Comparison of ENCODE assay signal across 8 mouse cellular contexts in the genomic region with DNA sequence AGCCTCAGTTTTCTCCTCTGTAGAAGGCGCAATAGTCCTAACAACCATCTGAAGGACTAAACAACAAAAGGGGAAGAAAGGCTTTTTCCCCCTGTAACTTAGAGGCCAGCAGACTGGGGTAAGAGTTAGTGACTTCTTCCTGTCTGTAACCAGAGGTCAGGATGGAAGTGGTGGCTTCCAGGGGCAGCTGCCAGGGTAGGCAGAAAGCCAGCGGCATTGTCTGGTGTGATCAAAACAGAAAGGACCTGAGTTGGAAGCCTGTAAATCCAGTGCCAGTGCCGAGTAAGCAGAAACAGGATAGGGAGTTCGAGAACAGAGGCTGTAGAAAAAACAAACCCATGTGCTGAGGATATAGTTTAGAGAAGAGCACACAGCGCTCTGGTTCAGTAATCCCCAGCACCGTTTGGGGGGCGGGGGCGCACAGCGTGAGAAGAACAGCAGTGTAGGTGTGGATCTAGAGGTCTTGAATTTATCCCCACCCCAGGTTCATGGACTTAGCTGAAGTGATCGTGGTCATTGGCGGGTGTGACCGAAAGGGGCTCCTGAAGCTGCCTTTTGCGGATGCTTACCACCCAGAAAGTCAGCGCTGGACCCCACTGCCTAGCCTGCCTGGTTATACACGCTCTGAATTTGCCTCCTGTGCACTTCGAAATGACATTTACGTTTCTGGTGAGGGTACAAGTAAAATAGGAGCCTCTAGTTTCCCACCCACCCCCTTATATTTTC. TPM values are rescaled to one million over a fixed set of nuclear protein-coding genes. Genes with fewer than 3 reads are reported as not detected.
DNase-seq lines count a peak whose midpoint lies in the region; ATAC-seq and TF ChIP-seq lines count a peak whose summit lies in the region.

No protein-coding gene starts in this region.

- no peaks in the 10 kb centered on the region for H3K9me3 ChIP-seq in heart, embryonic 11.5 days (replicated peaks; ENCODE audit: control insufficient read depth, low read length)
- no peaks in the 10 kb centered on the region for H3K9me3 ChIP-seq in midbrain, postnatal 0 days (ENCODE audit: low read length)
- no peaks in the 10 kb centered on the region for H3K9me3 ChIP-seq in midbrain, embryonic 10.5 days (replicated peaks)
- no peaks in the 10 kb centered on the region for H3K9me3 ChIP-seq in stomach, embryonic 16.5 days (replicated peaks; ENCODE audit: control insufficient read depth, low read length)

- WGBS in heart, embryonic 11.5 days (ENCODE audit: insufficient replicate concordance), result 77% methylated on average over 17 of the region's 17 CpGs
- WGBS in midbrain, postnatal 0 days, result 78% methylated on average over 17 of the region's 17 CpGs
- WGBS in midbrain, embryonic 10.5 days, result 87% methylated on average over 17 of the region's 17 CpGs
- WGBS in stomach, embryonic 16.5 days, result 77% methylated on average over 17 of the region's 17 CpGs

- H3K9ac ChIP-seq in heart, embryonic 11.5 days (ENCODE audit: low read depth, low read length), result no peak overlapping the region
- no peak overlapping the region for H3K9ac ChIP-seq in midbrain, postnatal 0 days (replicated peaks; ENCODE audit: low read length, poor library complexity, severe bottlenecking)
- H3K9ac ChIP-seq in stomach, embryonic 16.5 days (ENCODE audit: low read length), result no peak overlapping the region

- peaks cover 10% of the 10 kb centered on the region for H3K36me3 ChIP-seq in heart, embryonic 11.5 days (ENCODE audit: control insufficient read depth, insufficient read depth, low read length)
- H3K36me3 ChIP-seq in midbrain, postnatal 0 days (ENCODE audit: insufficient read depth, low read length), result peaks cover 11% of the 10 kb centered on the region
- H3K36me3 ChIP-seq in midbrain, embryonic 10.5 days, result peaks cover 44% of the 10 kb centered on the region
- H3K36me3 ChIP-seq in stomach, embryonic 16.5 days (ENCODE audit: control insufficient read depth, insufficient read depth, low read length), result peaks cover 4% of the 10 kb centered on the region; the same call in 1 of the 2 replicates

- no peaks in the 10 kb centered on the region for H3K27me3 ChIP-seq in heart, embryonic 11.5 days (ENCODE audit: control insufficient read depth, insufficient read depth, low read length)
- no peaks in the 10 kb centered on the region for H3K27me3 ChIP-seq in midbrain, postnatal 0 days (ENCODE audit: insufficient read depth, low read length)
- peaks cover 56% of the 10 kb centered on the region for H3K27me3 ChIP-seq in midbrain, embryonic 10.5 days (ENCODE audit: low read depth, poor library complexity, severe bottlenecking)
- H3K27me3 ChIP-seq in stomach, embryonic 16.5 days (ENCODE audit: control insufficient read depth, insufficient read depth, low read length), result no peaks in the 10 kb centered on the region

- H3K4me2 ChIP-seq in heart, embryonic 11.5 days, result no peak overlapping the region
- H3K4me2 ChIP-seq in midbrain, postnatal 0 days (ENCODE audit: low read depth, low read length, poor library complexity, severe bottlenecking), result no peak overlapping the region
- no peak overlapping the region for H3K4me2 ChIP-seq in stomach, embryonic 16.5 days (ENCODE audit: low read depth, low read length)

- H3K4me3 ChIP-seq in heart, embryonic 11.5 days (ENCODE audit: low read depth, low read length), result no peak overlapping the region
- H3K4me3 ChIP-seq in midbrain, postnatal 0 days (ENCODE audit: low read depth, low read length), result 0 out of 2 replicates have a peak overlapping the region, but pooled peaks have one; percentile 51
- no peak overlapping the region for H3K4me3 ChIP-seq in midbrain, embryonic 10.5 days
- no peak overlapping the region for H3K4me3 ChIP-seq in stomach, embryonic 16.5 days (replicated peaks; ENCODE audit: low read length)

- ATAC-seq in heart, embryonic 11.5 days (replicated peaks; ENCODE audit: insufficient number of reproducible peaks, low FRiP score, low TSS enrichment), result no peak
- ATAC-seq in midbrain, postnatal 0 days (ENCODE audit: low FRiP score), result no peak
- no peak for ATAC-seq in stomach, embryonic 16.5 days (ENCODE audit: insufficient read depth, low FRiP score)

- no peak overlapping the region for H3K27ac ChIP-seq in heart, embryonic 11.5 days (ENCODE audit: low read depth, low read length)
- peak overlapping the region; percentile 92; the same call in 1 of the 2 replicates for H3K27ac ChIP-seq in midbrain, postnatal 0 days (ENCODE audit: low read depth, low read length)
- H3K27ac ChIP-seq in midbrain, embryonic 10.5 days (replicated peaks), result no peak overlapping the region
- H3K27ac ChIP-seq in stomach, embryonic 16.5 days (ENCODE audit: low read length), result peak overlapping the region; percentile 90; the same call in 1 of the 2 replicates

- TF ChIP-seq CTCF in midbrain, postnatal 0 days (IDR thresholded peaks at IDR 0.05), result no peak

- H3K4me1 ChIP-seq in heart, embryonic 11.5 days (ENCODE audit: control insufficient read depth, insufficient read depth, low read length), result peaks cover 40% of the 10 kb centered on the region
- peaks cover 11% of the 10 kb centered on the region; the same call in 1 of the 2 replicates for H3K4me1 ChIP-seq in midbrain, postnatal 0 days (ENCODE audit: insufficient read depth, low read length)
- peaks cover 64% of the 10 kb centered on the region for H3K4me1 ChIP-seq in midbrain, embryonic 10.5 days
- H3K4me1 ChIP-seq in stomach, embryonic 16.5 days (ENCODE audit: control insufficient read depth, insufficient read depth, low read length), result peaks cover 26% of the 10 kb centered on the region

- peak; percentile 95 for DNase-seq in heart, adult 11 months
- DNase-seq in midbrain, postnatal 0 days (ENCODE audit: low spot score), result no peak
- no peak for DNase-seq in midbrain, embryonic 10.5 days (ENCODE audit: low spot score)
- peak; percentile 59 to 60 for DNase-seq in kidney, postnatal 25 days
- no peak for DNase-seq in left cerebral cortex, adult 9 months (ENCODE audit: low spot score in 2 of 2)
- no peak for DNase-seq in embryo, embryonic 10.5 days (ENCODE audit: low spot score)

RNA-seq across cellular contexts. Expression of gene Klhl35, which starts 4.0 kb away (rescaled TPM):
- polyA plus RNA-seq in heart, embryonic 11.5 days (2014; fragmentation: Nextera tagmentation; extraction: Ambion mirVana), result 0.77 and 1.0 TPM in 2 replicates
- total RNA-seq in midbrain, postnatal 0 days (2014; rRNA removed), result 1.4 and 3.9 TPM in 2 replicates
- polyA plus RNA-seq in midbrain, postnatal 0 days (2015; fragmentation: Nextera tagmentation; extraction: Ambion mirVana), result 2.1 and 2.4 TPM in 2 replicates
- 2.9 and 10.0 TPM in 2 replicates for polyA plus RNA-seq in midbrain, embryonic 10.5 days (2016; fragmentation: Nextera tagmentation; extraction: Ambion mirVana)
- 0.14 and 0.34 TPM in 2 replicates for polyA plus RNA-seq in stomach, embryonic 16.5 days (2015; fragmentation: Nextera tagmentation; extraction: Ambion mirVana)

RNA-seq across cellular contexts. Expression of gene Rps3, which starts 13.7 kb away (rescaled TPM):
- polyA plus RNA-seq in heart, embryonic 11.5 days (2014; fragmentation: Nextera tagmentation; extraction: Ambion mirVana), result 591 and 608 TPM in 2 replicates
- total RNA-seq in midbrain, postnatal 0 days (2014; rRNA removed), result 440 and 661 TPM in 2 replicates
- polyA plus RNA-seq in midbrain, postnatal 0 days (2015; fragmentation: Nextera tagmentation; extraction: Ambion mirVana), result 440 and 453 TPM in 2 replicates
- polyA plus RNA-seq in midbrain, embryonic 10.5 days (2016; fragmentation: Nextera tagmentation; extraction: Ambion mirVana), result 681 and 788 TPM in 2 replicates
- polyA plus RNA-seq in stomach, embryonic 16.5 days (2015; fragmentation: Nextera tagmentation; extraction: Ambion mirVana), result 699 and 743 TPM in 2 replicates

Comparison
In these comparisons a context has a peak if more than half of its experiments do, and no peak if none do; other contexts are left out.
1. H3K27ac ChIP-seq: peak in midbrain, postnatal 0 days (single experiment) and stomach, embryonic 16.5 days (single experiment); none in heart, embryonic 11.5 days (single experiment) and midbrain, embryonic 10.5 days (single experiment).
2. DNase-seq: peak in heart, adult 11 months (single experiment) and kidney, postnatal 25 days (2 of 2); none in midbrain, postnatal 0 days (single experiment), midbrain, embryonic 10.5 days (single experiment), left cerebral cortex, adult 9 months (0 of 2) and embryo, embryonic 10.5 days (single experiment).